Mouse (Mus musculus): Measurements from ENCODE around the gene Pigo. TPM values are rescaled to one million over a fixed set of nuclear protein-coding genes. Genes with fewer than 3 reads are reported as not detected.

The Pigo gene
- polyA plus RNA-seq, 1 experiment from 2014 or later = 13.8 TPM

GRCm38 (mm10) chr4:43045659-43046302 is 20.2 kb upstream of the Pigo start, which contains the start of gene Fam214b:
TSS of gene Fam214b (minus strand) at chr4:43046220.
- peak; percentile 93 for ATAC-seq (ENCODE audit: extremely low read depth, insufficient number of reproducible peaks, low FRiP score, low TSS enrichment)
- WGBS = under 1% methylated on average over 33 of the region's 33 CpGs
- Histone ChIP-seq H3K9me3 (no peaks in the 10 kb centered on the region), H3K27ac (replicated peaks) (peak within 1 kb of the TSS; percentile 83), H3K4me3 (peak within 1 kb of the TSS; percentile 66), H3K36me3 (no peaks in the 10 kb centered on the region), H3K27me3 (replicated peaks) (no peaks in the 10 kb centered on the region), H3K9ac (peak within 1 kb of the TSS; percentile 81), H3K4me1 (peaks cover 37% of the 10 kb centered on the region), H3K4me2 (peak within 1 kb of the TSS; percentile 74)

- Histone ChIP-seq H3K36me3 (no peaks in the 10 kb centered on the region), H3K9ac (peak overlapping the region; percentile 81), H3K9me3 (no peaks in the 10 kb centered on the region), H3K4me2 (peak overlapping the region; percentile 74), H3K27ac (replicated peaks) (peak overlapping the region; percentile 83), H3K4me3 (peak overlapping the region; percentile 66), H3K27me3 (replicated peaks) (no peaks in the 10 kb centered on the region), H3K4me1 (peaks cover 41% of the 10 kb centered on the region)
- WGBS = 9% methylated on average over 13 of the region's 13 CpGs
- ATAC-seq (ENCODE audit: extremely low read depth, insufficient number of reproducible peaks, low FRiP score, low TSS enrichment) = no peak
Observed at GRCm38 (mm10) chr4:43045285-43045658, 19.7 kb upstream of the Pigo start.

GRCm38 (mm10) chr4:43044673-43045072 is 19.1 kb upstream of the Pigo start:
- WGBS = 32% methylated on average over 4 of the region's 4 CpGs
- peak overlapping the region; percentile 66 for H3K4me3 ChIP-seq
- H3K9ac ChIP-seq = peak overlapping the region; percentile 81
- peaks cover 41% of the 10 kb centered on the region for H3K4me1 ChIP-seq
- no peak for ATAC-seq (ENCODE audit: extremely low read depth, insufficient number of reproducible peaks, low FRiP score, low TSS enrichment)
- H3K36me3 ChIP-seq = no peaks in the 10 kb centered on the region
- H3K9me3 ChIP-seq = no peaks in the 10 kb centered on the region
- peak overlapping the region; percentile 74 for H3K4me2 ChIP-seq
- no peaks in the 10 kb centered on the region for H3K27me3 ChIP-seq (replicated peaks)
- peak overlapping the region; percentile 83 for H3K27ac ChIP-seq (replicated peaks)

GRCm38 (mm10) chr4:43043644-43044357 is 18.2 kb upstream of the Pigo start:
- 17% methylated on average over 7 of the region's 7 CpGs for WGBS

GRCm38 (mm10) chr4:43040881-43041547 is 15.4 kb upstream of the Pigo start:
- H3K4me1 ChIP-seq = peaks cover 60% of the 10 kb centered on the region
- 51% methylated on average over 9 of the region's 9 CpGs for WGBS

More at GRCm38 (mm10) chr4:43043644-43044357, 18.2 kb upstream of the Pigo start:
- H3K4me1 ChIP-seq = peaks cover 50% of the 10 kb centered on the region
- H3K36me3 ChIP-seq = no peaks in the 10 kb centered on the region
- no peaks in the 10 kb centered on the region for H3K9me3 ChIP-seq
- peak overlapping the region; percentile 81 for H3K9ac ChIP-seq
- no peaks in the 10 kb centered on the region for H3K27me3 ChIP-seq (replicated peaks)
- H3K4me2 ChIP-seq = peak overlapping the region; percentile 74
- no peak for ATAC-seq (ENCODE audit: extremely low read depth, insufficient number of reproducible peaks, low FRiP score, low TSS enrichment)
- peak overlapping the region; percentile 83 for H3K27ac ChIP-seq (replicated peaks)
- H3K4me3 ChIP-seq = peak overlapping the region; percentile 66

GRCm38 (mm10) chr4:43040114-43040572 is 14.5 kb upstream of the Pigo start:
- Histone ChIP-seq H3K27me3 (replicated peaks) (no peaks in the 10 kb centered on the region), H3K36me3 (peaks cover 19% of the 10 kb centered on the region), H3K4me3 (peak overlapping the region; percentile 86), H3K9me3 (no peaks in the 10 kb centered on the region), H3K9ac (peak overlapping the region; percentile 94), H3K4me2 (peak overlapping the region; percentile 90), H3K4me1 (peaks cover 57% of the 10 kb centered on the region), H3K27ac (replicated peaks) (peak overlapping the region; percentile 89)
- ATAC-seq (ENCODE audit: extremely low read depth, insufficient number of reproducible peaks, low FRiP score, low TSS enrichment) = peak; percentile 96
- 0% methylated on average over 24 of the region's 25 CpGs for WGBS

More at GRCm38 (mm10) chr4:43040881-43041547, 15.4 kb upstream of the Pigo start:
- Histone ChIP-seq H3K4me2 (peak overlapping the region; percentile 90), H3K4me3 (no peak overlapping the region), H3K27ac (replicated peaks) (0 out of 2 replicates have a peak overlapping the region, but pooled peaks have one; percentile 1), H3K9me3 (no peaks in the 10 kb centered on the region), H3K9ac (no peak overlapping the region), H3K27me3 (replicated peaks) (no peaks in the 10 kb centered on the region), H3K36me3 (peaks cover 10% of the 10 kb centered on the region)
- ATAC-seq (ENCODE audit: extremely low read depth, insufficient number of reproducible peaks, low FRiP score, low TSS enrichment) = no peak

GRCm38 (mm10) chr4:43039609-43040008 is 14.0 kb upstream of the Pigo start:
- Histone ChIP-seq H3K4me2 (peak overlapping the region; percentile 90), H3K27me3 (replicated peaks) (no peaks in the 10 kb centered on the region), H3K9ac (peak overlapping the region; percentile 94), H3K4me1 (peaks cover 51% of the 10 kb centered on the region), H3K27ac (replicated peaks) (peak overlapping the region; percentile 89), H3K9me3 (no peaks in the 10 kb centered on the region), H3K4me3 (peak overlapping the region; percentile 86), H3K36me3 (peaks cover 24% of the 10 kb centered on the region)
- WGBS = 1% methylated on average over 11 of the region's 11 CpGs
- no peak for ATAC-seq (ENCODE audit: extremely low read depth, insufficient number of reproducible peaks, low FRiP score, low TSS enrichment)

- WGBS = 41% methylated on average over 15 of the region's 15 CpGs
- peaks cover 32% of the 10 kb centered on the region for H3K36me3 ChIP-seq
- H3K27me3 ChIP-seq (replicated peaks) = no peaks in the 10 kb centered on the region
- peak overlapping the region; percentile 89 for H3K27ac ChIP-seq (replicated peaks)
- peak overlapping the region; percentile 90 for H3K4me2 ChIP-seq
- H3K4me1 ChIP-seq = peaks cover 44% of the 10 kb centered on the region
- no peak for ATAC-seq (ENCODE audit: extremely low read depth, insufficient number of reproducible peaks, low FRiP score, low TSS enrichment)
- peak overlapping the region; percentile 86 for H3K4me3 ChIP-seq
- peak overlapping the region; percentile 94 for H3K9ac ChIP-seq
- no peaks in the 10 kb centered on the region for H3K9me3 ChIP-seq
Observed at GRCm38 (mm10) chr4:43038567-43039495, 13.2 kb upstream of the Pigo start.

GRCm38 (mm10) chr4:43037860-43038566 is 12.4 kb upstream of the Pigo start:
- Histone ChIP-seq H3K9me3 (no peaks in the 10 kb centered on the region), H3K27me3 (replicated peaks) (no peaks in the 10 kb centered on the region), H3K4me2 (peak overlapping the region; percentile 90), H3K9ac (peak overlapping the region; percentile 94), H3K4me3 (peak overlapping the region; percentile 86), H3K36me3 (peaks cover 40% of the 10 kb centered on the region), H3K27ac (replicated peaks) (peak overlapping the region; percentile 89), H3K4me1 (peaks cover 36% of the 10 kb centered on the region)
- WGBS = 26% methylated on average over 4 of the region's 4 CpGs
- no peak for ATAC-seq (ENCODE audit: extremely low read depth, insufficient number of reproducible peaks, low FRiP score, low TSS enrichment)

- Histone ChIP-seq H3K27ac (replicated peaks) (no peak overlapping the region), H3K4me2 (peak overlapping the region; percentile 90), H3K4me1 (peaks cover 40% of the 10 kb centered on the region), H3K27me3 (replicated peaks) (no peaks in the 10 kb centered on the region), H3K4me3 (peak overlapping the region; percentile 86), H3K9ac (peak overlapping the region; percentile 34; the same call in 1 of the 2 replicates), H3K36me3 (peaks cover 45% of the 10 kb centered on the region), H3K9me3 (no peaks in the 10 kb centered on the region)
- ATAC-seq (ENCODE audit: extremely low read depth, insufficient number of reproducible peaks, low FRiP score, low TSS enrichment) = no peak
- 85% methylated on average over 10 of the region's 10 CpGs for WGBS
Observed at GRCm38 (mm10) chr4:43036356-43036755, 10.7 kb upstream of the Pigo start.
